Mouse (Mus musculus): ENCODE measurements around the gene Bbs7.

GRCm38 (mm10) chr3:36530345-36530744, 82.9 kb downstream of the Bbs7 start:
- TF ChIP-seq CTCF (IDR thresholded peaks at IDR 0.05; ENCODE audit: low read depth, low read length) (no peak), POLR2A (IDR thresholded peaks at IDR 0.05; ENCODE audit: extremely low read depth, insufficient read depth, low read length) (no peak)
